Mouse (Mus musculus): Measurements from ENCODE around the gene Srbd1. TPM values are rescaled to one million over a fixed set of nuclear protein-coding genes. Genes with fewer than 3 reads are reported as not detected.

Srbd1 gene
- polyA plus RNA-seq (2012; rRNA removed), result 3.3 and 3.7 TPM in 2 replicates

GRCm38 (mm10) chr17:86145079-86145951 lies at the start of gene Srbd1:
Srbd1 (minus strand) TSS chr17:86145175.

GRCm38 (mm10) chr17:86167320-86168230 lies 22.6 kb upstream of the Srbd1 start, which contains the start of gene Prkce:
Prkce (plus strand) TSS chr17:86167785.

Other genes starting within 250 kb of the Srbd1 start
- 0.65 and 0.89 TPM in 2 replicates for gene Prkce, start 22.6 kb upstream of the Srbd1 start, polyA plus RNA-seq (2012; rRNA removed)

Measured in liver, embryonic 18 days (tissue).